Mouse (Mus musculus) urinary bladder, adult 18-20 months (tissue): ENCODE measurements at regions not wholly inside any gene's neighbourhood (a gene's known extent, or its start where the extent isn't known, plus 50 kb on each side); places are given as distances from the start of the nearest gene placed in this dataset.

Experiments used
- DNase-seq, 2 experiments: peaks; one replicate each; pipeline ENCODE4 v3.0.0; 2022; ENCODE audit warnings: low spot score in 2 of 2, mixed read lengths in 2 of 2

DNA sequence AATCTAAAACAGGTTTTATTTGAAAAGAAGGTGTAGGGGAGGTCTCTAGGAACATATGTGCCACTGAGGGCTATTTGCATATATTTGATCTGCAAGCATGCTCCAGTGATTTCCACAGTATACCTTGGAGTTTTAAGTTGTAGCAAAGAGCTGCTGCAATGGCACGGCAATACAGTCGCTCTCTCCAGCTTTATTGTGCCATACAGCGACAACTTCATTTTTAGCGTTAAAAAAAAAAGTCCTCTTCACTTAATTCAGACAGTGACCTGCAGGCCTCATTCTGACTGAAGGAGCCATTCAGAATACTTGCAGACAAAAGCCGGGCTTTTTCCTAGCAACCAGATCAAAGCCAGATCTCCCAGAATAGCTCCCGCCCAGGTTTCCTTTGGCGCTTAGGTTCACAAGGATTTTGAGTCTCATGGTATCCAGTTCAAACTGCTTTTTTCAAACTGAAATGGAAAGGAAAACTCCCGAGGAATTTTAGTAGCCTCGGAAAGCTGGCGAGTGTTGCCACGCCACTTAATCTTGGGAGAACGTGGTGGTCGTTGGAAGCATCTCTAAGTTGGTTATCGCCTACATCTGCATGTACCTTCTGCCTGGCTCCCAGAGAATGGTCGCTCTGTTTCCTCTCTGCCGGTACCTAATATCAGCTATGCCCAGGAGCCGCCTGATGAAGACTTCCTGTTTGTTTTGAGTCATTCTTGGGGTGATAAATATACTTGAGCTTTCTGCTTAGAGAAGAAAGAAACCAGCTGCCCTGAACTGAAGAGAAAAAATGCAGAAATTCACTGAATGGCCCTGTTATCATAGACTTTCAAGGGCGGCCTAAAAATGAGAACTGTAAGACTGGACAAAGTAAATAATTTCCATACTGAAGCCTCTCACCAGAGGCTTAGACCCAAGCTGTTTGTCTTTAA is 67.8 kb upstream of the Zeb2 start:
- no peak for DNase-seq

GRCm38 (mm10) chr2:45184149-45184548 is 67.0 kb upstream of the Zeb2 start:
- no peak for DNase-seq

GRCm38 (mm10) chr2:45182876-45183275 is 65.7 kb upstream of the Zeb2 start:
- DNase-seq: no peak

- DNase-seq: no peak
These were observed 64.4 kb upstream of the Zeb2 start for GRCm38 (mm10) chr2:45181552-45181951.

GRCm38 (mm10) chr2:45178849-45179453 is 61.8 kb upstream of the Zeb2 start:
- DNase-seq: no peak

GRCm38 (mm10) chr2:45172382-45172781 is 55.2 kb upstream of the Zeb2 start:
- DNase-seq: no peak

DNA sequence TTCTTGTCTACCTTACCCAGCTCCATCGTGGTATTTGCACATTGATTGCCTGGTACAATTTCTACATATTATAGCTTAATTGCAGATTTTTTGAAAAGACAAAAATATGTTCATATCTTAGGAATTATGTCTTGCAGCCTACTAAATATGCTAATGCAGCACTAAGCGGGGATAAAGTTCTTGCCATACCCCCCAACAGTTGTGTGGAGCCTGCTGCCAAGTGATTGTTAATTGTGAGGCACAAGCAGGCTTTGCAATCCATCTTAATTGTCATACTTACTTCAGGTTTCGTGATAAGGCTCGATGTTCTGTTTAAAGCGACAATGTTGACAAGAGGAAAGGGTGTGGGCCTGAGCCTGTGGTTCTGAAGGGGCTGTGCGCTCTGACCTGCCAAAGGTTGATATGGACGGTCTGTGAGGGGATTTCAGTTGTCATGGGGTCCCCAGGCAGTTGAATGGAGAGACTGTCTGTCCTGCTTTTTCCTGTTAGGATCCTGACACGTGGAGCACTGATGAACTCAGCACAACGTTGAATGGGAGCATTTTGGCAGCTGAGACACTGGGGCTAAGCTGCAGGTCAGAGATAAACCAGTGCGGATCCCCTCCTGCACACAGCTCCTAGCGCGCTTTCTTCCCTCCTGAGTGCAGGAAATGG is 54.5 kb upstream of the Zeb2 start:
- DNase-seq: no peak

DNA sequence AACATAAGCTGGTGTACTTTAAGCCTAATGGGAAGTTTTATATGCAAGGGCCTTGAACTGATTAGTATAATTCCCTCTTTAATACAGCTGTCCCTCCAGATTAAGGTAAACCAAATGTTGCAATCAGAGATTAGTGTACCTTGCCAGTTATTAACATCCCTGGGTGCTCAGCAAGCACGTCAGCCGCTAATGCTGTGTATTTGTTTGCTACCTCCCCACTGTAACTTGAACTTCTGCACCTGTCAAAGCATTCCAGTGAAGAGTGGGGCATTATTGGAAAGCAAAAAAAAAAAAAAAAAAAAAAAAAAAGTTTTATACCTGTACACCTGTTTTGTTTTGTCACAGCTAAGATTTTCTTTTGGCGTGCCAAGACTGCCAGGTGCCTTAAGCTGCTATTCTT is 53.1 kb upstream of the Zeb2 start:
- DNase-seq: no peak

DNA sequence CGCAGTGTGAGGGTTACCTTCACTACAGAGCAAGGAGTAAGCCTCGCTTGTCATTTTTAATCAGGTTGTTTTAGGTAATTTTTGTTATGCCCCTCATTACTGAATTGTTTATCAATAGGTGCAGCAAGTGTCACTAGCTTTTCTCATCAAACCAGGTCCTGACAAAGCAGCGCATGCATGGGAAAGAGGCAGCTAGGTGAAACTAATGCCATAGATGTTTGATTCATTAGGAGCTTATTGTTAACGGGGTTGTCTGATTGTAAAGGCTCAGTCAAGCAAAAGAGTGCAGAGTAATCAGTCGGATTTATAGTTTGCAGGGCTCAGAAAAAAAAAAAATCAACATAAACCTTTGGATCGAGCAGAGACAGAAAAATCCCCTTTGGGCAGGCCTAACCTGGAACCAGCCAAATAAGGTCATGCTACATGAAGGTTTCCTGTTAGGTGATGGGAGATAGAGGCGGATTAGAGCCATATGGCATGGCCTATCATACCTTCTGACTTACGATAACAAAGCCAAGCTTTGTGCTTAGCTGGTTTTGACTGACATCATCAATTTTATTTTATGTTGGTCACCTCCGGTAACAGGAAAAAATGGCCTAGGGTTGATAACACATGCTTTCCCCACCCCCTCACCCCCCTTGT is 52.4 kb upstream of the Zeb2 start:
- DNase-seq: no peak

DNA sequence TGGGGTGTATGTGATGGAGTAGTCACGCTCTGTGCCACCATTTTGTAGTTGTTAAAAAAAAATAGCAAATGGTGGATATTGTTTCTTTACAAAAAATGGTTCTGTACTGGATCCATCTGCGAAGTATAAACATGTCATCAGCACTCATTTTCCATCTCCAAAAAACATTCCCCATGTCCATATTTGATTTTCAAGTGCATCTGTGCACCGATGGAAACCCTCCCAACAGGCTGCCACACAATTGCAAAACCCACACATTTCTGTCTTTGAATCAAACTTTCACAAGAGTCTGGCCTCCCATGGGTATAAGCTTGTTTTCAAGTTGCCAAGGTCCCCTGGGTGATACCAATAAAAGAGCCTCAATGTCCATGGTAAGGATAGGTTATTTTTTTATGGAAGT is 51.4 kb upstream of the Zeb2 start:
- no peak for DNase-seq
